Mouse (Mus musculus) thymus, postnatal 25 days (tissue): ENCODE measurements at regions not wholly inside any gene's neighbourhood (a gene's known extent, or its start where the extent isn't known, plus 50 kb on each side); places are given as distances from the start of the nearest gene placed in this dataset.

Source experiments
- DNase-seq: peaks from one replicate; pipeline ENCODE4 v3.0.0; 2022

DNA sequence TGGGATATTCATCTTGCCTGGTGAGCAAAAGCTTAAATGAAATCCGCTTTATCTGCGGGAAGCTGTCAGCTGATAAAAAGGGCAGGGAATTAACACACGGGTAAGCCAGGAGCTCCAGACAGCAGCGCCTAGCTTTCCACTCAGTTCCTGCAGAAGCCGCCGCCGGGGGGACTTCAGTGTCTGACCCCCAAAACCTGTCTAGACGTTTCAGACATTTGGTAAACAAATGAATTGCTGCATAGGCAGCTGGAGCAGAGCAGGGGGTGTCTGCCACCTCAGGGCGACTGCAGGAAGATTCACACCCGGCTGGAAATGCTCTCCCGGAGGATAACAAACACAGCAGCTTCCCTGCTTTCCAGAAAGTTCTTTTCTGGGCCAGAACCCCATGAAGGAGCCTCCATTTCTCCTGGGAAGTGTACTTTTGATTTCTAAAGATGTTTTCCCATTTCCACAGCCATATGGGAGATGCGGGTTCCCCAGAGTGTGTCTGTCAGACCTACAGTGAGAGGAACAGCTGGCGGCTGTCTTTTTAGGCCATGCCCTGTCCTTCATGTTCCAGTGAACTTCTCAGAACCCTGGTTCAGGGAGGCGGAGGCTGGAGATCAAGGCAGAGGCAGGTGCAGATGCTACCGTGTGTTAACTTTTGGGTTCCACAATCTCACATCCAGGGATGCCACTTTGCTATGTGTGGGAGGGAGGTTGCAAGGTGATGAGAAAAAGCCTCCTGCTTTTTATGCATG is 58.7 kb upstream of the Pmepa1 start:
- DNase-seq: no peak

GRCm38 (mm10) chr2:173335859-173336258 is 59.5 kb upstream of the Pmepa1 start:
- DNase-seq: peak; percentile 45

DNA sequence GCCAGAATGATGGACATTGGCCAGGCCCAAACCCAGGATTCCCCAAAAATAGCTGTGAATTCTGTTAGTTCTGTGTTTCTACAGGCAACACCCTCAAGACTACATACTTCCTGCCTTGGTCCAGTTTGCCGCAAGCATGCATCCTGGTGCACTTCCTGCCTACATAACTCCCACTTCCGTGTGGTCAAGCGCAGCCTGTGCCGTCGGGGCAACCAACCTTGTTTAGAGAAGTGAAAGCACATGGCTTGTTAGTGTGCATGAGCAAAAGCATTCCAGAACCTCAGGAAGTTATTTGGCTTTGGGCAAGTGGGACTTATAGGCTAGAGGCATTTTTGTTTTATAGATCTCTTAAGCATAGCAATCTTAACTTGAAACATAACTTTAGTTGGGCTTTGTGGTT is 61.3 kb upstream of the Pmepa1 start:
- no peak for DNase-seq

DNA sequence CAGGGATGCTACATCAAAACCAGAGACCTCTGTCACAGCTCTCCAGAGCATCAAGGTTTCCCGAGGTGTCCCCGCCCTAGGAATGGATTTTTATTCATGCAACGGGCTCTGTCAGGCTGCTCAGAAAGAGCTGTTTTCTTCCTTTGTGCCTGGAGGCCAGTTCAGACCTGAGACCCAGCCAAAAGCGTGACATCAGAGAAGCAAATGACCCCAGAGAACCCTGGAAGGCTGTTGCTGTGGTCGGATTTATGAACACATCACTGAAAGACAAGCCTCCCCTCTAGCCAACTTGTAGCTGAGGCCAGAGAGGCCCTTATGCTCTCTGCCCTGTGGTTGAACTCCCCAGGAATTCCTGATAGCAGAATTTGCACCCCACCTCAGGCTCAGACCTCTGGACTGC is 62.3 kb upstream of the Pmepa1 start:
- DNase-seq: no peak

GRCm38 (mm10) chr2:173339211-173339610 is 62.9 kb upstream of the Pmepa1 start:
- DNase-seq: no peak

GRCm38 (mm10) chr2:173340044-173340601 is 63.8 kb upstream of the Pmepa1 start:
- DNase-seq: no peak

GRCm38 (mm10) chr2:173342605-173343260 is 66.4 kb upstream of the Pmepa1 start:
- DNase-seq: no peak

DNA sequence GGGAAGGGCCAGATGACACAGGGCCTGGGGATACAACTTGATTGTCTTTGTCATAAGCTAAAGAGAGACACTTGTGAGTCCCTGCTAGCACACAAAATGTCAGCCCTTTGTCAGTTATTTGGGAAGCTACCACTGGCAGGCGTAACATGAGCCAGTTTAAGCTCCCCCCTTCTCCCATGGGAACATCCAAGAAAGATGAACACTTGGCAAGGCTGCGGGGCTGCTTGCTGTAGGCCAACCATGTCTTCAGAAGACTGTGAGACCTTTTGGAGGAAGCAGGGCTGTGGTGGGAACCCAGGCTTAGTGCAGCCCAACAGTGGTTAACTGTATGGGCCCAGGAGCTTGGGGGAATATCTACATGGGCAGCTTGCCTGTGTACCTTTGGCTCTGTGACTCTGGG is 67.3 kb upstream of the Pmepa1 start:
- DNase-seq: no peak

GRCm38 (mm10) chr2:173344221-173344620 is 67.9 kb upstream of the Pmepa1 start:
- peak; percentile 28 for DNase-seq

DNA sequence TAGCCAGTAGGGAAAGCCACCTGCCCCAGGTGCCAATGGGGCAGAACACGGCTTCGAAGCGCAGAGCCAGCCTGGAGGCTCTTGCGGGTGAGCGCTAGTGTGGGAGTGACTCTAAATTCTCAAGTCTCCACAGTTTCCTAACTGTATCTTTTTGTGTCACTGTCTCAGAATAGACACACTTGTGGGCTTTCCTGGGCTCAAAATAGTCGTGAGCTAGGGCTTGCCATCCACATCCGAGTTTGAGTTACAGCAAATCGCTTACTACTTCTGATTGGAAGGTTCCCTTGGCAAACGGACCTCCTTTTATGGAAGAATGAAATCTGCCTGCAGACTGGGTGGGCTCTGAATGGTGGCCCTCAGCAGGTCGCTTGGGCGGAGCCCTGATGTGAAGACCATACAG is 71.0 kb upstream of the Pmepa1 start:
- no peak for DNase-seq

GRCm38 (mm10) chr2:173348757-173349156 is 72.4 kb upstream of the Pmepa1 start:
- DNase-seq: no peak

- DNase-seq: peak; percentile 71
Observed at GRCm38 (mm10) chr2:173349510-173349909, 73.2 kb upstream of the Pmepa1 start.

DNA sequence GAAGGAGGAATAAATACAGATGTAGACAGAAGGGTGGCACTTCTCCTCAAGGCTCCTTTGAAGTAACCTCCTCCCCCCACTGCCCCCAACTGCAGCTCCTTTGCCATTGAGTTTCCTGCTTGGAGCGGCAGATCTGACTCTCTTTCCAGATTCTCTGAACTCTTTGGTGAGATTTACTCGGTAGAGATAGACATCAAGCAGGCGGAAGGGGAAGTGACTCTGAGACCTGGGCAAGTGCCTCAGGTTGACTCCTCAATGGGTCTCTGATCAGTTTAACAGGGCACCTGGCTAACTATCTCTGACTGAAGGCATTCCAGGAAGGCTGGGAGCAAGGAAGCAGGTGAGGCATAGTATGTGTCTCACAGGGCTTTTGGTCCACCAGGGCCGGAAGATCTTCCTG is 73.6 kb upstream of the Pmepa1 start:
- DNase-seq: peak; percentile 57

GRCm38 (mm10) chr2:173350405-173350804 is 74.1 kb upstream of the Pmepa1 start:
- DNase-seq: no peak

- DNase-seq: no peak
Observed at GRCm38 (mm10) chr2:173350831-173351230, 74.5 kb upstream of the Pmepa1 start.

GRCm38 (mm10) chr2:173351831-173352755 is 75.8 kb upstream of the Pmepa1 start:
- no peak for DNase-seq

DNA sequence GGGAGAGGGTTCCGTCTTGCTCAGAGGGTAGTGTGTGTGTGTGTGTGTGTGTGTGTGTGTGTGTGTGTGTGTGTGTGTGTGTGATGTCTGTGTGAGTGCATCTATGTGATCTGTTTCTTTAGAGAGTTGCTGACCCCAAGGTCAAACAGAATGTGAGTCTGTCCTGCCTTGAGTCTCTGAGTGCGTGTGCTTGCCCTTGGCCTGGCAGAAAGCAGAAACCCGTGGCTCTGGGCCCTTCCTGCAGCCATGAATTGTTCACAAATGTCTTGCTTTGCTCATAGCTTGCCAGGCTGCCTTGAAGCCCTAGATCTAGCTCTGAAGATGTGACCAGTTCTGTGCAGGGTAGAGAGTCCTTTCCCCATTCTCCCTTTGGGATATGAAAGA is 76.4 kb upstream of the Pmepa1 start:
- DNase-seq: no peak

DNA sequence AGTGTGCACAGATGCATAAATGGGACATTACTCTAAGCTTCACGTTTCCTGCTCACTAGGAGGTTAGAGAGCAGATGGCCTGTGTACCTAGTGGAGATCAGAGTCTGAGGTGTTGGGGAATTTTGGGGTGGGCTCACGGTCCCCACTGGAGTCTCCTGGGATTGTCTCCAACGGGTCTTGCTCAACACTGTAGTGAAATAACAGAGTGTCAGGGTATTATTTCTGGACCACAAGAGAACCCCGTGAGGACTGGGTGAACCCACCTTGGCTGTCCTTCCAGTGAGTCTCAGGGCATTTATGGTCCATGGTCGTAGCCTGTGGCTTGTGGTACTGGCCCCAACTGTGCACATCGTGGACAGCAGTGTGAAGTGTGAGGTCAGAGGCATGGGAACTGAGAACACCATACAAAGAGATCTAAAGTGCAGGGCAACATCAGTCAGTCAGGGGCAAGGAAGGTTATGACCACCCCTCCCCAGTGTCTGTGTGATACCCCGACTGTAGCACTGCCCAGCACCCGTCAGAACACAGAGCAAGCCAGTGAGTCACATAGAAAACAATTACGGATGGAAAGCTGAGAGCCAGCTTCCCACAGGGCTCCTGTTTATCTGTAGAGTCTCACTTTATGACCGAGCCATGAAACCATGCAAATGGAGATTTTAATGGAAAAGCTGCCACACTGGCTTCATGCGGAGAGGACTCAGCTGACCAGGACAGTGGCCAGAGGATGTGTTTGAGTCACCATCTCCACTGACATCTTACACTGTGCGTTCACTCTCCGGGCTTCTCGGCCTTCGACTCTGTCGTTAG is 77.3 kb upstream of the Pmepa1 start:
- DNase-seq: no peak

DNA sequence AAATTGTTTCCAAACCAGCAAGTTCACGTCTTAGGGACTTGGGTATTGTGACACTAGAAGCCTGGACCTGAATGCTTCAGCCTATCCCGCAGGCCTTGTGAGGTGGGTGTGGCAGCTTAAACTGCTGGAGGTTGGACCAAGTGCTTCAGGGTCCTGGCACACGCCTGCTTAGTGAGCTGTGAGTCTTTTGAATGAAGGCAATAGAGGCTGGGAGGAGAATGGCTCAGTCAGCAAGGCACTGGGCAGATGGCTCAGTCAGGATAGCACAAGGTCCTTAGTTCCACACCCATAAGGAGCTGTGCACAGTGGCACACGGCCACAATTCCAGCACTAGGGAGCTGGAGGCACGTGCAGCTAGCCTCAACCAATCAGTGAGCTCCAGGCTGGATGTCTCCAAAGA is 80.5 kb upstream of the Pmepa1 start:
- DNase-seq: no peak

DNA sequence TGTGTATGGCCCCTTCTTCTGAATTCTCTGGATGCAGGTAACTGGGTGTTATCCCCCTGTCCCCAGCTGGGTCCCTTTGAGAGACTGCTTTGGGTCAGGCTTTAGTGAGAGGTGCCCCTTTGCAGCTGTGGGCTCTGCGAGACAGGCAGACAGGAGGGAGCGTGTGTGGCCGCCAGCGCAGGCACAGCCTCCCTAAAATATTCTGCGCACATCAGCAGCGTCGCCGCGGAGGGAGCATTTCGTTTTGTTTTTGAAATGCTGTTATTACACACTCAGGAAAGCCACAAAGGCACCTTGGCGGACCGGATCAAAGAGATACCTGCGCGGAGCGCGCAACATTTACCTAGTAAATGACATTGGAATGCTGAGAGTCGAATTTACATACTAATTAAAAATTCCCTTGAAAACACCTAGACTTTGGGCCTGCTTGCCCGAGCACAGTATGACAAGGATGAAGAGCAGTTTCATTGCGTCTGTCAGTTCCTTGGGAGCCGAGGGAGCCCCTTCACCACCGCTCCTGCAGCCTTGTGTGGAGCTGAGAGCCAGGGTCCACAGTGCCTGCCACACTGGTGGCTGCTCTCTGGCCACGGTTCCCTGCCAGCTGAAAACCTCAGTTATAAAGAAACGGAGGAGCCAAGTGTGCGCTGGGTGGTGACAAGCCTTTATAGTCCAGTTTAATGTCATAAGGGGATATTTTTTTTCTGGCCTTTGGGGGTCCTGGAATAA is 89.3 kb upstream of the Pmepa1 start:
- DNase-seq: no peak

GRCm38 (mm10) chr2:173366734-173367133 is 90.4 kb upstream of the Pmepa1 start:
- no peak for DNase-seq

GRCm38 (mm10) chr2:173368899-173369298 is 92.6 kb upstream of the Pmepa1 start:
- no peak for DNase-seq
